Mouse (Mus musculus): ENCODE results near the gene Fam149b. TPM values are rescaled to one million over a fixed set of nuclear protein-coding genes. Genes with fewer than 3 reads are reported as not detected.
"Not testable (repeated sequence)": the region's sequence is repeated elsewhere in the genome, so short reads cannot be mapped to it uniquely, and the experiment has no call there.

Gene Fam149b
- polyA plus RNA-seq (2014; fragmentation: Nextera tagmentation; extraction: Ambion mirVana): 53.8 and 58.9 TPM in 2 replicates

- Histone ChIP-seq H3K4me1 (ENCODE audit: control insufficient read depth, insufficient read depth, low read length) (peaks cover 11% of the 10 kb centered on the region), H3K9me3 (ENCODE audit: control insufficient read depth, low read length) (no peaks in the 10 kb centered on the region), H3K27me3 (ENCODE audit: control insufficient read depth, insufficient read depth, low read length) (no peaks in the 10 kb centered on the region), H3K9ac (ENCODE audit: low read length) (peak within 1 kb of the TSS; percentile 96), H3K27ac (ENCODE audit: low read depth, low read length) (peak within 1 kb of the TSS; percentile 89), H3K4me3 (ENCODE audit: low read depth, low read length) (peak within 1 kb of the TSS; percentile 85), H3K36me3 (ENCODE audit: control insufficient read depth, insufficient read depth, low read length) (peaks cover 5% of the 10 kb centered on the region; the same call in 1 of the 2 replicates), H3K4me2 (peak within 1 kb of the TSS; percentile 81)
- WGBS: under 1% methylated on average over 40 of the region's 42 CpGs
- ATAC-seq (ENCODE audit: low FRiP score): peak; percentile 98
- peak; percentile 99 for DNase-seq (ENCODE audit: low spot score, missing footprints)
These were observed at the start of gene Fam149b, which contains the start of gene Ecd for GRCm38 (mm10) chr14:20347991-20348541. Gene Fam149b, plus strand, starts transcription at chr14:20348162. Gene Ecd, minus strand, starts transcription at chr14:20348121.

DNA sequence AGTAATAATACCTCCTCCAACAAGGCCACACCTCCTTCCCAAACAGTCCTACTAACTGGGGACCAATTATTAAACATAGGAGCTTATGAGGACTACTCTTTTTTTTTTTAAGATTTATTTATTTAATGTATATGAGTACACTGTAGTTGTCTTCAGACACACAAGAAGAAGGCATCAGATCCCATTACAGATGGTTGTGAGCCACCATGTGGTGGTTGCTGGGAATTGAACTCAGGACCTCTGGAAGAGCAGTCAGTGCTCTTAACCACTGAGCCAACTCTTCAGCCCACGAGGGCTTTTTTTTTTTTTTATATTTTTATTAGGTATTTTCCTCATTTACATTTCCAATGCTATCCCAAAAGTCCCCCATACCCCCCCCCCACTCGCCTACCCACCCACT, 42.9 kb upstream of the Fam149b start:
- not testable (repeated sequence) for H3K27ac ChIP-seq (ENCODE audit: low read depth, low read length); ATAC-seq (ENCODE audit: low FRiP score); H3K27me3 ChIP-seq (ENCODE audit: control insufficient read depth, insufficient read depth, low read length); H3K4me3 ChIP-seq (ENCODE audit: low read depth, low read length); H3K4me1 ChIP-seq (ENCODE audit: control insufficient read depth, insufficient read depth, low read length); H3K9ac ChIP-seq (ENCODE audit: low read length); H3K4me2 ChIP-seq; H3K9me3 ChIP-seq (ENCODE audit: control insufficient read depth, low read length); DNase-seq (ENCODE audit: low spot score, missing footprints); H3K36me3 ChIP-seq (ENCODE audit: control insufficient read depth, insufficient read depth, low read length)
- WGBS: 53% methylated on average over 2 of the region's 2 CpGs

GRCm38 (mm10) chr14:20315137-20315536, 32.8 kb upstream of the Fam149b start:
- Histone ChIP-seq H3K36me3 (ENCODE audit: control insufficient read depth, insufficient read depth, low read length) (no peaks in the 10 kb centered on the region), H3K9me3 (ENCODE audit: control insufficient read depth, low read length) (no peaks in the 10 kb centered on the region), H3K4me1 (ENCODE audit: control insufficient read depth, insufficient read depth, low read length) (no peaks in the 10 kb centered on the region), H3K4me3 (ENCODE audit: low read depth, low read length) (no peak overlapping the region), H3K9ac (ENCODE audit: low read length) (no peak overlapping the region), H3K4me2 (no peak overlapping the region), H3K27ac (ENCODE audit: low read depth, low read length) (no peak overlapping the region), H3K27me3 (ENCODE audit: control insufficient read depth, insufficient read depth, low read length) (no peaks in the 10 kb centered on the region)
- no peak for ATAC-seq (ENCODE audit: low FRiP score)
- no peak for DNase-seq (ENCODE audit: low spot score, missing footprints)
- WGBS: 89% methylated on average over 1 of the region's 1 CpGs

DNA sequence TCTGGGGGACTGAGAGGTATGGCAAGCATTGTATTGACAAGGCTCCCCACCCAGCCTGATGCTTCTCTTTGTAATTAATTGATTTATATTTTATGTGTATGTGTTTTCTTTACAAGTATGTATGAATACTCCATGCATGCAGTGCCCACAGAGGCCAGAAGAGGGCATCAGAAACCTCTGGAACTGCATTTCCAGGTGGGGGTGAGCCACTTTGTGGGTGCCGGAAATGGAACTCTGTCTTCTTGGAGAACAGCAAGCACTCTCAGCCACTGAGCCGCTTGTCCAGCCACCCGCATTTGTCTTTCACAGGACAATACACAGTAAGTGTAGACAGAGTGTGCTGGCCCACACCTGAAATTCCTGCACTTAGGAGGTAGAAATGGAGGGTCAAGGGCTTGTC, 28.5 kb upstream of the Fam149b start:
- H3K27ac ChIP-seq (ENCODE audit: low read depth, low read length): no peak overlapping the region
- no peaks in the 10 kb centered on the region for H3K27me3 ChIP-seq (ENCODE audit: control insufficient read depth, insufficient read depth, low read length)
- no peaks in the 10 kb centered on the region for H3K9me3 ChIP-seq (ENCODE audit: control insufficient read depth, low read length)
- no peak for ATAC-seq (ENCODE audit: low FRiP score)
- no peaks in the 10 kb centered on the region for H3K4me1 ChIP-seq (ENCODE audit: control insufficient read depth, insufficient read depth, low read length)
- H3K9ac ChIP-seq (ENCODE audit: low read length): no peak overlapping the region
- 73% methylated on average over 3 of the region's 3 CpGs for WGBS
- H3K4me2 ChIP-seq: no peak overlapping the region
- H3K4me3 ChIP-seq (ENCODE audit: low read depth, low read length): no peak overlapping the region
- DNase-seq (ENCODE audit: low spot score, missing footprints): peak; percentile 92
- H3K36me3 ChIP-seq (ENCODE audit: control insufficient read depth, insufficient read depth, low read length): peaks cover 6% of the 10 kb centered on the region

GRCm38 (mm10) chr14:20324196-20324595, 23.8 kb upstream of the Fam149b start:
- H3K4me1 ChIP-seq (ENCODE audit: control insufficient read depth, insufficient read depth, low read length): no peaks in the 10 kb centered on the region
- no peak overlapping the region for H3K4me2 ChIP-seq
- 94% methylated on average over 9 of the region's 9 CpGs for WGBS
- H3K36me3 ChIP-seq (ENCODE audit: control insufficient read depth, insufficient read depth, low read length): peaks cover 9% of the 10 kb centered on the region
- no peaks in the 10 kb centered on the region for H3K9me3 ChIP-seq (ENCODE audit: control insufficient read depth, low read length)
- H3K4me3 ChIP-seq (ENCODE audit: low read depth, low read length): no peak overlapping the region
- no peaks in the 10 kb centered on the region for H3K27me3 ChIP-seq (ENCODE audit: control insufficient read depth, insufficient read depth, low read length)
- no peak overlapping the region for H3K27ac ChIP-seq (ENCODE audit: low read depth, low read length)
- no peak overlapping the region for H3K9ac ChIP-seq (ENCODE audit: low read length)
- DNase-seq (ENCODE audit: low spot score, missing footprints): no peak
- ATAC-seq (ENCODE audit: low FRiP score): no peak

DNA sequence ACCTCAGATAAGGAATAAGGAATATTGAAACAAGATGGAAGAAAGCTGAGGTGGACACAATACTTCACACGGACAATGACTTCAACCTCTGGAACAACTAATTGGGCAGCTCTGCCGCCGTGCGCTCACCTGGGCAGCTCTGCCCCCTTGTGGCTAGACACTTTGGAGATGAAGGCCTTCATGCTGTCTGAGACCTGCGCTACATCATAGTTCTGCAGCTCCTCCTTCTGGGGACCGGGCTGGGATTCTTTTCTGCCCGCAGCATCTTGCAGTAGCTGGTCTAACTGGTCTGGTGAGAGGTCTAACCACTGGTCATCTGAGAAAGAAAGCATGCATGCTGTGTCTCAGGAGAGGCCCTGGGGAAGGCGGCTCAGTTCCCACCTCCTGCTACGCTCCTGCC, 19.5 kb upstream of the Fam149b start:
- Histone ChIP-seq H3K9ac (ENCODE audit: low read length) (no peak overlapping the region), H3K27me3 (ENCODE audit: control insufficient read depth, insufficient read depth, low read length) (no peaks in the 10 kb centered on the region), H3K4me2 (no peak overlapping the region), H3K4me3 (ENCODE audit: low read depth, low read length) (no peak overlapping the region), H3K27ac (ENCODE audit: low read depth, low read length) (no peak overlapping the region), H3K36me3 (ENCODE audit: control insufficient read depth, insufficient read depth, low read length) (peaks cover 10% of the 10 kb centered on the region), H3K4me1 (ENCODE audit: control insufficient read depth, insufficient read depth, low read length) (no peaks in the 10 kb centered on the region), H3K9me3 (ENCODE audit: control insufficient read depth, low read length) (no peaks in the 10 kb centered on the region)
- ATAC-seq (ENCODE audit: low FRiP score) (no peak), DNase-seq (ENCODE audit: low spot score, missing footprints) (peak; percentile 79)
- WGBS: 70% methylated on average over 9 of the region's 9 CpGs

- Histone ChIP-seq H3K4me3 (ENCODE audit: low read depth, low read length) (no peak overlapping the region), H3K4me2 (no peak overlapping the region), H3K9ac (ENCODE audit: low read length) (no peak overlapping the region), H3K27me3 (ENCODE audit: control insufficient read depth, insufficient read depth, low read length) (no peaks in the 10 kb centered on the region), H3K27ac (ENCODE audit: low read depth, low read length) (no peak overlapping the region), H3K4me1 (ENCODE audit: control insufficient read depth, insufficient read depth, low read length) (no peaks in the 10 kb centered on the region), H3K9me3 (ENCODE audit: control insufficient read depth, low read length) (no peaks in the 10 kb centered on the region), H3K36me3 (ENCODE audit: control insufficient read depth, insufficient read depth, low read length) (peaks cover 11% of the 10 kb centered on the region; the same call in 1 of the 2 replicates)
- WGBS: 93% methylated on average over 4 of the region's 4 CpGs
- DNase-seq (ENCODE audit: low spot score, missing footprints) (no peak), ATAC-seq (ENCODE audit: low FRiP score) (no peak)
These were observed 16.6 kb upstream of the Fam149b start for GRCm38 (mm10) chr14:20331316-20331715.

DNA sequence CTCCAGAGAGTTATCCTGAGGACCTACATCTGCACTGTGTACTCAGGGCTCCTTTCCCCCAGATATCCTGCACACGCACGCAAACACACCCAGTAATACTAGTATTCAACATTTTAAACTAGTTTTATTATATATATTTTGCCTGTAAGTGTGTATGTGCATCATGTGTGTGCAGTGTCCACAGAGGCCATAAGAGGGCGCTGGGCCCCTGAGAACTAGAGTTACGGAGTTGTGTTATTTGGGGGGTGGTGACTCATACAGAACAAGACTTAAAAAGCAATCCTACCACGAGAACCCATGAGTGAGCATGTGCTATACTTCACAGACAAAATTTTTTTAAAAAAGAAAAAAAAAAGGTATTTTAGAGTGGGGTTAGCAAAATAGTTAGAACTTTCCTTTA, 8.5 kb upstream of the Fam149b start:
- no peak for ATAC-seq (ENCODE audit: low FRiP score)
- no peaks in the 10 kb centered on the region for H3K27me3 ChIP-seq (ENCODE audit: control insufficient read depth, insufficient read depth, low read length)
- no peak overlapping the region for H3K4me3 ChIP-seq (ENCODE audit: low read depth, low read length)
- 94% methylated on average over 5 of the region's 5 CpGs for WGBS
- peaks cover 9% of the 10 kb centered on the region for H3K36me3 ChIP-seq (ENCODE audit: control insufficient read depth, insufficient read depth, low read length)
- H3K9ac ChIP-seq (ENCODE audit: low read length): no peak overlapping the region
- no peaks in the 10 kb centered on the region for H3K4me1 ChIP-seq (ENCODE audit: control insufficient read depth, insufficient read depth, low read length)
- H3K4me2 ChIP-seq: no peak overlapping the region
- H3K9me3 ChIP-seq (ENCODE audit: control insufficient read depth, low read length): no peaks in the 10 kb centered on the region
- no peak for DNase-seq (ENCODE audit: low spot score, missing footprints)
- no peak overlapping the region for H3K27ac ChIP-seq (ENCODE audit: low read depth, low read length)

GRCm38 (mm10) chr14:20340149-20340548, 7.8 kb upstream of the Fam149b start:
- no peaks in the 10 kb centered on the region for H3K9me3 ChIP-seq (ENCODE audit: control insufficient read depth, low read length)
- H3K36me3 ChIP-seq (ENCODE audit: control insufficient read depth, insufficient read depth, low read length): peaks cover 9% of the 10 kb centered on the region
- no peak overlapping the region for H3K4me3 ChIP-seq (ENCODE audit: low read depth, low read length)
- H3K4me2 ChIP-seq: no peak overlapping the region
- no peaks in the 10 kb centered on the region for H3K27me3 ChIP-seq (ENCODE audit: control insufficient read depth, insufficient read depth, low read length)
- ATAC-seq (ENCODE audit: low FRiP score) (no peak), DNase-seq (ENCODE audit: low spot score, missing footprints) (peak; percentile 87)
- no peak overlapping the region for H3K9ac ChIP-seq (ENCODE audit: low read length)
- H3K27ac ChIP-seq (ENCODE audit: low read depth, low read length): no peak overlapping the region
- 77% methylated on average over 8 of the region's 8 CpGs for WGBS
- no peaks in the 10 kb centered on the region for H3K4me1 ChIP-seq (ENCODE audit: control insufficient read depth, insufficient read depth, low read length)

All from midbrain, embryonic 11.5 days (tissue).